Mouse (Mus musculus) ES-CJ7 (cell line): Measurements from ENCODE around the gene Slc1a2.

Experiments
- DNase-seq: peaks from one replicate; pipeline ENCODE4 v3.0.0; 2011; ENCODE audit warnings: low read depth, low spot score

The Slc1a2 gene

DNA sequence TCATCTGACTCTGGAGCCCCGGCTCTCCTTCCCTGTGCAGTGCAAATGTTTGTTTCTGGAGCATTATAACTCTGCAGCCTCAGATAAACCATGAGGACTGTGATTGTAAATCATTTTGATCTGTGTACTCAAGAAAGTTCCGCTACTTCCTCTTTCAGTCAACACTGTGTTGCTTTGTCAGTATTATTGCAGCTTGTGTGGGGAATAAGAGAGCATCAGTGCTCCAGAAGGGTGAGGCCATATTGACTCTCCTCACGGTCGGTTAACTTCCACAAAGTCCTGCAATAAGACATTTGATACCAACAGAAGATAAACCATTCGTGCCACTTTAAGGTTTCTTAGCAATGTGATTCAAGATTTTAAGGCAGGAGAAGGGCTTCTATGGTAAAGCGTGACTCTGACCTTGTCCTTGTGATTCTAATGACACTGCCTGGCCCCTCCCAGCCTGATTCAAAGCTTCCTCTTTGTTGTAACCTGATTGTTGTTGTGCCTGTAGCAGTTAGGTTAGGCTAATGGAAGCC lies 156.9 kb downstream of the Slc1a2 start:
- DNase-seq = peak; percentile 59

GRCm38 (mm10) chr2:102820225-102820711 lies 161.8 kb downstream of the Slc1a2 start:
- no peak for DNase-seq

- DNase-seq = no peak
Measured at GRCm38 (mm10) chr2:102820790-102821189, 162.3 kb downstream of the Slc1a2 start.

DNA sequence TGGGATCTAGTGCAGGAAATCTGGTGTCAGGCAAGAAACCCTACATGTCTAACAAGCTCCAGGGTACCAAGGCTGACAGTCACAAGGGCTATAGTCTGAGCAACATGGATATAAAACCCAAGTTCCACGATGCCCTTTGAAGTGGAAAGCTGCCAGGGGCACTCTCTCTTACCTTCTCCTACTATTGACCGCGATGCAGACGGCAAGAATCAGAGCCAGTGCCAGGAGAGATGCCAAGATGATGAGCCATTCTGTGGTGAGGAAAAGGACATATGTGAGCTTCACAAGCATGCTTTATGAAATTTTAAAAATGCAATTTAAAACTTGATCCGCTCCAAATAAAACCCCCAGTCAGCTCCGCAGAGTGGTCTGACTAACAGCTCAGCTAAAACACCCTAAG lies 163.6 kb downstream of the Slc1a2 start:
- no peak for DNase-seq

GRCm38 (mm10) chr2:102825961-102826633 lies 167.6 kb downstream of the Slc1a2 start:
- no peak for DNase-seq

- DNase-seq = no peak
Measured at GRCm38 (mm10) chr2:102827841-102828240, 169.4 kb downstream of the Slc1a2 start.

DNA sequence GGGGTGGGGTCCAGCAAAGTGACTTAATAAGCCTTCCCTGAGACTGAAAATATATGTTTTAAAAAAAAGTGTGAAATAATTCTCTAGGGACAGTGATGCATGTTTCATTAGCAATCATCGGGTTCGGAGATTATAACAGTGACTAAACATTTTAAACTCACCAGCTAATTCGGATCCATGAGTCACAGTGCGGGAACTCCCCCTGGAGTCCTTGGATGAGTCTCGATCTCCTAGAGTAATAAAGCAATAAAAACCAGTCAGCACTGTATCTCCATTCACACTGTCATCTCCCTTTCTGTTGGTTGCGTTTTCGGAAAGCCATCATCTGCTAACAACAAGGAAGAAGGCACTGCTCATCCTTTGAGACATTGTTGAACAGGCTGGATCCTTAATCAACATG lies 169.9 kb downstream of the Slc1a2 start:
- no peak for DNase-seq

- DNase-seq = no peak
Measured at GRCm38 (mm10) chr2:102829201-102829600, 170.7 kb downstream of the Slc1a2 start.

DNA sequence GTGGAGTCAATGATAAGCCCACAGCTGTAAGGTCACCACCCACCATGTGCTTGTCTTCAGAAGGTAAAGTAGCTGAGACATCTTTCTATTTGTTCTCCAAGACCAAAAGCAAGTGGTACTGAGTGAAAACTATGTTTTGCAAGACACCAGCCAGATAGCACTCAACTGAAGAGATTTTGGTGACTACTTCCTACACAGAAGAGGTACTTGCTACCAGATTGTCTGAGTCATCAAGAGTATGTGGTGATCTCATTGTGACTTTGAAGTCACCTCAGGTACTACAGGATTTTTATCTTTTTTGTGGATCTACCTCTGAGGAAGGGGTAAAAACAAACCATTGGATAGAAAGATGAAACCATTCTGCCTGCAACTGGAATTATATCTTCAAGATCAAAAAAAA lies 173.1 kb downstream of the Slc1a2 start:
- no peak for DNase-seq

- peak; percentile 3 for DNase-seq
Measured at GRCm38 (mm10) chr2:102838179-102838578, 179.7 kb downstream of the Slc1a2 start.
